Mouse (Mus musculus) limb, embryonic 15.5 days (tissue): ENCODE results near the gene Rnaseh2a. TPM values are rescaled to one million over a fixed set of nuclear protein-coding genes. Genes with fewer than 3 reads are reported as not detected.
A peak's percentile ranks its signal among the peaks of the same experiment; 100 is the strongest.

Source experiments
- ATAC-seq: fragments of 200-750 bp; cut with Nextera tagmentation; 2 replicates; pipeline ENCODE4 v1.8.0; 2017; ENCODE audit warnings: low read depth, moderate TSS enrichment; ENCODE audit not compliant: insufficient number of reproducible peaks, low FRiP score, low TSS enrichment
- H3K27ac ChIP-seq: fragments of 300-500 bp; sonication (generic); 2 replicates; pipeline ENCODE4 v1.5.1; 2015; ENCODE audit warnings: moderate library complexity, mild to moderate bottlenecking, inconsistent platforms
- H3K27me3 ChIP-seq: fragments of 300-500 bp; sonication (generic); 2 replicates; pipeline ENCODE4 v1.6.1; 2015; ENCODE audit warnings: inconsistent platforms
- H3K36me3 ChIP-seq: fragments of 300-500 bp; sonication (generic); 2 replicates; pipeline ENCODE4 v1.6.1; 2015; ENCODE audit warnings: inconsistent platforms
- H3K4me1 ChIP-seq: fragments of 300-500 bp; sonication (generic); 2 replicates; pipeline ENCODE4 v1.6.1; 2015; ENCODE audit warnings: inconsistent platforms
- H3K4me2 ChIP-seq: fragments of 300-500 bp; sonication (generic); 2 replicates; pipeline ENCODE4 v1.6.1; 2015; ENCODE audit warnings: mild to moderate bottlenecking, inconsistent platforms
- H3K4me3 ChIP-seq: fragments of 300-500 bp; sonication (generic); 2 replicates; pipeline ENCODE4 v1.5.1; 2015; ENCODE audit warnings: mild to moderate bottlenecking, inconsistent platforms
- H3K9ac ChIP-seq: fragments of 300-500 bp; sonication (generic); 2 replicates; pipeline ENCODE4 v1.6.1; 2015; ENCODE audit warnings: inconsistent platforms
- H3K9me3 ChIP-seq: fragments of 300-500 bp; sonication (generic); 2 replicates; pipeline ENCODE4 v1.6.1; 2016; ENCODE audit warnings: inconsistent platforms
- WGBS: fragments of 180-500 bp; shearing (Covaris S2); methylation state at CpG from one replicate; pipeline ENCODE4 v1.1.7; 2015; 5-methylcytosine and 5-hydroxymethylcytosine counted together
- polyA plus RNA-seq: library from polyadenylated mRNA; unstranded; fragments of >200 nt; fragmentation: Nextera tagmentation; extraction: Ambion mirVana; gene quantifications from 2 replicates; pipeline ENCODE4 v1.2.1, GENCODE M21; 2015

Rnaseh2a gene
- polyA plus RNA-seq, 1 experiment from 2014 or later, result 95.2 TPM

GRCm38 (mm10) chr8:84973803-84974542, 4.4 kb upstream of the Rnaseh2a start:
- ATAC-seq, result no peak
- Histone ChIP-seq H3K9ac (no peak overlapping the region), H3K4me1 (peaks cover 53% of the 10 kb centered on the region), H3K36me3 (peaks cover 44% of the 10 kb centered on the region), H3K27ac (0 out of 2 replicates have a peak overlapping the region, but pooled peaks have one; percentile 1), H3K27me3 (peaks cover 15% of the 10 kb centered on the region), H3K4me3 (no peak overlapping the region), H3K4me2 (no peak overlapping the region), H3K9me3 (no peaks in the 10 kb centered on the region)
- 66% methylated on average over 4 of the region's 4 CpGs for WGBS

- no peak for ATAC-seq
- H3K4me3 ChIP-seq, result no peak overlapping the region
- peaks cover 44% of the 10 kb centered on the region for H3K36me3 ChIP-seq
- H3K9ac ChIP-seq, result no peak overlapping the region
- peaks cover 12% of the 10 kb centered on the region for H3K27me3 ChIP-seq
- no peaks in the 10 kb centered on the region for H3K9me3 ChIP-seq
- peaks cover 50% of the 10 kb centered on the region for H3K4me1 ChIP-seq
- H3K4me2 ChIP-seq, result no peak overlapping the region
- H3K27ac ChIP-seq, result no peak overlapping the region
- 96% methylated on average over 1 of the region's 1 CpGs for WGBS
Measured at GRCm38 (mm10) chr8:84973079-84973478, 3.5 kb upstream of the Rnaseh2a start.

- peak overlapping the region; percentile 58 for H3K4me3 ChIP-seq
- H3K4me2 ChIP-seq, result peak overlapping the region; percentile 83
- H3K9ac ChIP-seq, result 0 out of 2 replicates have a peak overlapping the region, but pooled peaks have one; percentile 26
- WGBS, result 58% methylated on average over 5 of the region's 5 CpGs
- H3K9me3 ChIP-seq, result no peaks in the 10 kb centered on the region
- no peak overlapping the region for H3K27ac ChIP-seq
- peaks cover 37% of the 10 kb centered on the region for H3K4me1 ChIP-seq
- no peak for ATAC-seq
- H3K36me3 ChIP-seq, result peaks cover 44% of the 10 kb centered on the region
- no peaks in the 10 kb centered on the region for H3K27me3 ChIP-seq
Measured at GRCm38 (mm10) chr8:84970913-84971312, 1.3 kb upstream of the Rnaseh2a start.

- WGBS, result 6% methylated on average over 21 of the region's 21 CpGs
- Histone ChIP-seq H3K4me3 (peak overlapping the region; percentile 58), H3K27me3 (no peaks in the 10 kb centered on the region), H3K9ac (peak overlapping the region; percentile 64), H3K9me3 (no peaks in the 10 kb centered on the region), H3K36me3 (peaks cover 44% of the 10 kb centered on the region), H3K4me1 (peaks cover 36% of the 10 kb centered on the region), H3K4me2 (peak overlapping the region; percentile 83), H3K27ac (peak overlapping the region; percentile 87)
- no peak for ATAC-seq
Measured at GRCm38 (mm10) chr8:84970135-84970790, 696 bp upstream of the Rnaseh2a start.

- 8% methylated on average over 2 of the region's 2 CpGs for WGBS
- Histone ChIP-seq H3K4me1 (peaks cover 40% of the 10 kb centered on the region), H3K4me3 (peak overlapping the region; percentile 58), H3K4me2 (peak overlapping the region; percentile 83), H3K9ac (peak overlapping the region; percentile 64), H3K36me3 (peaks cover 29% of the 10 kb centered on the region), H3K27me3 (no peaks in the 10 kb centered on the region), H3K9me3 (no peaks in the 10 kb centered on the region), H3K27ac (peak overlapping the region; percentile 87)
- ATAC-seq, result no peak
Measured at GRCm38 (mm10) chr8:84968650-84969049, 917 bp downstream of the Rnaseh2a start.

GRCm38 (mm10) chr8:84967532-84968304, 1.8 kb downstream of the Rnaseh2a start:
- no peaks in the 10 kb centered on the region for H3K27me3 ChIP-seq
- H3K4me3 ChIP-seq, result no peak overlapping the region
- 90% methylated on average over 13 of the region's 13 CpGs for WGBS
- H3K27ac ChIP-seq, result peak overlapping the region; percentile 87; the same call in 1 of the 2 replicates
- H3K36me3 ChIP-seq, result peaks cover 21% of the 10 kb centered on the region
- no peak for ATAC-seq
- H3K9me3 ChIP-seq, result no peaks in the 10 kb centered on the region
- H3K4me1 ChIP-seq, result peaks cover 40% of the 10 kb centered on the region
- no peak overlapping the region for H3K9ac ChIP-seq
- no peak overlapping the region for H3K4me2 ChIP-seq

GRCm38 (mm10) chr8:84966603-84967002, 3.0 kb downstream of the Rnaseh2a start:
- Histone ChIP-seq H3K36me3 (peaks cover 14% of the 10 kb centered on the region), H3K9me3 (no peaks in the 10 kb centered on the region), H3K4me1 (peaks cover 39% of the 10 kb centered on the region), H3K27me3 (no peaks in the 10 kb centered on the region), H3K9ac (no peak overlapping the region), H3K4me3 (peak overlapping the region; percentile 65; the same call in 1 of the 2 replicates), H3K4me2 (peak overlapping the region; percentile 79; the same call in 1 of the 2 replicates), H3K27ac (peak overlapping the region; percentile 55)
- ATAC-seq, result no peak
- WGBS, result 57% methylated on average over 3 of the region's 3 CpGs

GRCm38 (mm10) chr8:84965731-84966291, 3.8 kb downstream of the Rnaseh2a start:
- peak; percentile 78 for ATAC-seq
- WGBS, result 0% methylated on average over 41 of the region's 41 CpGs
- no peaks in the 10 kb centered on the region for H3K27me3 ChIP-seq
- peak overlapping the region; percentile 64 for H3K9ac ChIP-seq
- peaks cover 33% of the 10 kb centered on the region for H3K4me1 ChIP-seq
- H3K27ac ChIP-seq, result peak overlapping the region; percentile 82
- H3K36me3 ChIP-seq, result peaks cover 8% of the 10 kb centered on the region; the same call in 1 of the 2 replicates
- no peaks in the 10 kb centered on the region for H3K9me3 ChIP-seq
- H3K4me2 ChIP-seq, result peak overlapping the region; percentile 79
- peak overlapping the region; percentile 65 for H3K4me3 ChIP-seq

- ATAC-seq, result no peak
- Histone ChIP-seq H3K4me3 (no peak overlapping the region), H3K36me3 (peaks cover 17% of the 10 kb centered on the region), H3K27ac (no peak overlapping the region), H3K27me3 (no peaks in the 10 kb centered on the region), H3K4me1 (peaks cover 24% of the 10 kb centered on the region), H3K9me3 (no peaks in the 10 kb centered on the region), H3K9ac (no peak overlapping the region), H3K4me2 (no peak overlapping the region)
- 87% methylated on average over 4 of the region's 4 CpGs for WGBS
Measured at GRCm38 (mm10) chr8:84963952-84964351, 5.6 kb downstream of the Rnaseh2a start.

GRCm38 (mm10) chr8:84959811-84960210, 9.8 kb downstream of the Rnaseh2a start:
- Histone ChIP-seq H3K4me3 (no peak overlapping the region), H3K36me3 (peaks cover 34% of the 10 kb centered on the region)

GRCm38 (mm10) chr8:84956768-84957167, 12.8 kb downstream of the Rnaseh2a start:
- ATAC-seq, result no peak
- Histone ChIP-seq H3K4me1 (peaks cover 5% of the 10 kb centered on the region), H3K27ac (no peak overlapping the region), H3K9ac (no peak overlapping the region), H3K36me3 (peaks cover 31% of the 10 kb centered on the region), H3K4me2 (no peak overlapping the region), H3K4me3 (no peak overlapping the region), H3K27me3 (peaks cover 16% of the 10 kb centered on the region), H3K9me3 (no peaks in the 10 kb centered on the region)
- 49% methylated on average over 2 of the region's 2 CpGs for WGBS

More at GRCm38 (mm10) chr8:84959811-84960210, 9.8 kb downstream of the Rnaseh2a start:
- Histone ChIP-seq H3K27ac (no peak overlapping the region), H3K9ac (no peak overlapping the region), H3K27me3 (no peaks in the 10 kb centered on the region), H3K4me2 (no peak overlapping the region), H3K4me1 (peaks cover 1% of the 10 kb centered on the region), H3K9me3 (no peaks in the 10 kb centered on the region)
- no peak for ATAC-seq
- 91% methylated on average over 7 of the region's 7 CpGs for WGBS
